Mouse (Mus musculus): ENCODE data around the gene H2-Ke6.
A peak's percentile ranks its signal among the peaks of the same experiment; 100 is the strongest.
"Not testable (repeated sequence)": the region's sequence is repeated elsewhere in the genome, so short reads cannot be mapped to it uniquely, and the experiment has no call there.

H2-Ke6 gene

GRCm38 (mm10) chr17:34029150-34029889, 1.5 kb upstream of the H2-Ke6 start:
- DNase-seq: peak; percentile 15

DNA sequence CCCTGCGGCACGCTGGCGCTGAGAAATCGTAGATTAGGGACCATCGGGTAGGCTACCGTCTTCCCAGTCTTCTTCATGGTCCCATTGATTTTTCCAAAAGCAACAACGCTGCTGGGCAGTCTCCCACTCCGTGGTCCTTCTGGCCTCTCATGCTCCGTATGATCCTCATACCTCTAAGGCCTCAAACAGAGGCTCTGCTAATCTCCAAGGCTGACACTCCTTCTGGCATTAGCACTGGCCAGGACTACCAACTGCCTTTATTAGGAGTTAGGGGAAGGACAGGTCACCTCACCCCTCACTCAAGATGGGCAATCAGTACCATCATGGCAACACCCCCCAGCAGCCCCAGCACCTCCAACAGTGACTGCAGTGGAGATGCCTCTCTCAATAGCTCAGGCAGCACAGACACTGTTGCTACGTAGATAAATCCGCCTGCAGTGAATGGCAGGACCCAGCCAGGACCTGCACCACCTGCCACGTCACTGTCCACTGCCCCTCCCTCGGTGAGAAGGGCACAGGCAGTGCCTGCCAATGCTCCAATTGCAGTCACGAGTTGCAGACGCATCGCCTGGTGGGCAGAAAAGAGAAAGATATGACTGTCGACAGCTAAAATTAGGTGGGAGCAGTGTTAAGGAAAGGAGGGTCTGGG, 765 bp upstream of the H2-Ke6 start:
- DNase-seq: peak; percentile 24

GRCm38 (mm10) chr17:34026917-34027655, 774 bp downstream of the H2-Ke6 start:
- DNase-seq: peak; percentile 76

DNA sequence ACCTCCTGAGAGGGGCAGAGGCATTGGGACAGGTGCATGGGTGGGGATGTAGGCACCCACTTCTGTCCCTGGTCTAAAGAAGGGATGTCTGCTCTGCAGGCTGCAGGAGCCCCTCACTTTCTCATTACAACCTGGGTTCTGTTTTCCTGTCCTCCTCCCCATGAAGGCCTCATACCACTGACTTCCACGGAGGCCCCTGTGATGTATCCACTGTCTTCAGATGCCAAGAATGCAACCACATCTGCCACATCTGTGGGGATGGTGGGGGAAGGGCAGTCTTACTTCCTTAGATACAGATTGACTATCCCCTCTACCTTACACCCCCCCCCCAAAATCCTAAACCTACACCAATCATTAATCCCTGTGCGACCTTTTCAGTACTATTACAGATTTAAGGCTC, 1.6 kb downstream of the H2-Ke6 start:
- DNase-seq: no peak

DNA sequence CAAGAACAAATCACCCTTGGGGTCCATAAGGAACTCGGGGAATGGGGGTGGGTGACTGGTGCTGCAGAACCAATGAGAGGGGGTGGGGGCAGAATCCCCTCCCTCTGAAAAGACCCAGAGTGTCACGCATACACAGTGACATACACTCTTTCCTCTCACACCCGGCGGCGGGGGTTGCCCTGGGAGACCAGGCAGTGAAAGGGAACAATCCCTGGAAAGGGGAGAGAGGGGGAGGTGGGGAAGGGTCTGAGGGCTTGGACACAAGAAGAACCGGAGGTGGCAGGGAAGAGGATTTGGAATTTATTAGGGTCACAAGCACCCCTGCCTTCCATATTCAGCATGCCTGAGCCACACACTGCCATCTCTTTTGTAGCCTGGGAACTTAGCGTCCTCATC, 2.1 kb downstream of the H2-Ke6 start:
- DNase-seq: no peak

DNA sequence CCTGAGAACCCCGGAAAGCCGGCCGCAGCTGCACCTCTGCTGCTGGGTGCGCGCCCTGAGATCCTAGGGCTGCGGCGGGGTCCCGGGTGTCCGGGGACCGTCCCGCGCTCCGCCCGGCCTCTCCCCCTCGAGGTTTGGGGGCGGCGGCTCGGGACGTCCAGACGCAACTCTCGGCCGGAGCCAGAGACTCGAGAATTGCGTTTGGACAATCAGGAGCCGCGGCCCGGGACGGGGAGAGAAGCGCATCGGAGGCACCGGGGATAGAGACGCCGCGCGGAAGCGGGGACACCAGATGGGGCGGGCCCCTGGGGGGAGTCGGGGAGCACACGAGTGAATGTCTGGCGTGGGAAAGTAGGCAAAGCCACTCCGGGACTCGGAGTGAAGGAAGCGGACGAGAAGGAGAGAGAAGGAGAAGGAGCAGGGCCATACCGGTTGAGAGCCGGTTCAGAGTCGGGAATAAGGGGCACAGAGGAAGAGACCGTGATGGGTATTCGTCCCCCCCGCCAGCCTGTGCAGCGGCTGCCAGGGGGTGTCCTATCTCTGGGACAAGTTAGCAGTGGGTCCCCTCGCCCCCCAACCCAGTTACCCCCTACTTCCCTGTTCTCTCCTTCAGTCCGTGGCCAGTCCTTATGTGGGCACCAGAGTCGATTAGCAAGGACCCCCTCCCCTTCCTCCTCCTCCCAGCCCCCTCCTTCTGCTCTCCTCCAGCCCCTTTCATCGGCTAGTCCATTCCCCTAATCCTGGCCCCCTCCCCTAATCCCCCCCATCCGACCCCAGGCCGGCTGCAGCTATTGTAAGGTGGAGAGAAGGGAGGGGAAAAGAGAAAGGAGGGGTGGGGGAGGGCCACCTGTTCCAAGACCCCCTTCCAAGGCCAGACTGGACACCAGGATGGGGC, 2.8 kb downstream of the H2-Ke6 start:
- no peak for DNase-seq

GRCm38 (mm10) chr17:34024317-34024821, 3.5 kb downstream of the H2-Ke6 start, which contains the start of gene Ring1:
Ring1 (minus strand) TSS chr17:34024680.
- DNase-seq: peak; percentile 93

- no peak for DNase-seq
Observed at GRCm38 (mm10) chr17:34023678-34024077, 4.2 kb downstream of the H2-Ke6 start.

- no peak for DNase-seq
Observed at GRCm38 (mm10) chr17:34022987-34023386, 4.9 kb downstream of the H2-Ke6 start.

DNA sequence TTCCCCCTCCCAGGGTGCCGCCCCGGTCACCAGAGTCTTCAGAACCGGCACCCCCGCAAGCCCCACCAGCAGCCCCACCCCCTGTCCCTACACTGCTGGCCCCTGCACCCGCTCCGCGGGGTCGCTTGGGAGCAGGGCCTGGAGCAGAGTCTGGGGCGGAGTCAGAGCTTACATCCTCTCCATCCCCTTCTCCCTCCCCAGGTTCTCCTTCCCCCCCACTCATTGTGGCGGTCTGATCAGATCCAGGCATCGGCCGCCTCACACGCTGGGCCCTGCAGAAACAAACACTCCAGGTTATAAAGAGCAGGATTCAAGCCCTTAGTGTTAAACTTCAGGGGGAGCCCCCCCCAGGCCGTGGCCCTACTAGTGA, 5.5 kb downstream of the H2-Ke6 start:
- no peak for DNase-seq

DNA sequence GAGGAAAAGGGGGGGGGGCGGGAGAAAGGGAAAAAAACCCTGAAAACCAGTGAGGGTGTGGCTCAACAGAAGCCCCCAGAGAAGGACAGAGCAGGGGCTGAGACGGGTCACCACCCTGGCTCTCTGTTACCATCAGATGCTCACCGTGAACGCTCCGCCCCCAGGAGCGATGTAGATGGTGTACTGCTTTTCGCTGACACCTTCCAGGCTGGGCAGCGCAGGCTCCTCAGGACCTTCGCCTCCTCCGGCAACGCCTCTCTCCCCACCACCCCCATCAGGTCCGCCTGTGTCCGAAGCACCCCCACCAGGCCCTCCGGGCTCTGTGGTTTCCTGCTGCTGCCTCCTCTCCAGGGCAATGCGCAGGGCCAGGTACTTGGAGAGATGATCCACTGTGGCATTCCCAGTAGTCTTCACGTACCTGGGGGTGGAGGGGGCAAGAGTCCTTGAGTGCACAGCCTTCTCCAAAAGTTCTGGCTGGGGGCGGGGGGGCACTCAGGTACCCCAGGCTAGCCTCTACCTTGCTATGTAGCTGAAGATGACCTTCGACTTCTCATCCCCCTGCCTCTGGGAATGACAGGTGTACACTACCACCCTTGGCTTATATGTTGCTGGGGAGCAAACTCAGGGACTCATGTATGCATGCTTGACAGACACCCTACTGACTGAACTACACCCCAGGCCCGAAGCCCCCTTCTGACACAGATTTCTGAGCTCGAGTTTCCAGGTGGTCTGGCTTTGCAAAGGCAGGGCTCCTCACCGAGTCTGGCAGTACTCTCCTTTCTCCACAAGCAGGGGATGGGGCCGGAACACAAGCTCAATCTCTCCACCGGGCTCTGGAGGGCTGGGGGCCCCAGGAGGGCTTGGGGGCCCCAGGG, 6.1 kb downstream of the H2-Ke6 start:
- no peak for DNase-seq

DNA sequence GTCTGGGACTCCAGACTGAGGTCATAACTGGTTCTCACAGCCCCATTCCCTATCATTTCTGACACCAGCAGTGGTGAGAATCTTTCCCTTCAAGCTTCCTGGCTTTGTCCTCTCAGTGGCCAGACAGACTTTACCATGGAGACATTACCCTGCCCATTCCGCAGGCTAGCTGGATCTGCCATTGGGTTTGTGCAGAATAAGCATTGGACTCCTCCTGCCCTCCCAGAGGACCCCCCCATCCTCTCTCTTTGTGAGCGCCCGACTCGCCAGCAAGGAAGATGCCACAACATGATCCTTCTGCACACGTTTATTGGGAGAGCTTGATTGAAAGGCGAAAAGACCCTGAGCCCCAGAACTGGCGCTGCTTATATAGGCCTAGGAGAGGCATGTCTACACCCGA, 14.4 kb downstream of the H2-Ke6 start:
- DNase-seq: no peak

GRCm38 (mm10) chr17:34010156-34010555, 17.7 kb downstream of the H2-Ke6 start:
- no peak for DNase-seq

GRCm38 (mm10) chr17:34006570-34006969, 21.3 kb downstream of the H2-Ke6 start:
- DNase-seq: no peak

- peak; percentile 81 for DNase-seq
Observed at GRCm38 (mm10) chr17:34003426-34003825, 24.4 kb downstream of the H2-Ke6 start.

- not testable (repeated sequence) for DNase-seq
Observed at GRCm38 (mm10) chr17:34000796-34001195, 27.1 kb downstream of the H2-Ke6 start.

GRCm38 (mm10) chr17:34000150-34000537, 27.7 kb downstream of the H2-Ke6 start, which contains the start of gene H2-K1:
H2-K1 (minus strand) TSS chr17:34000347.
- peak; percentile 80 for DNase-seq

GRCm38 (mm10) chr17:33999341-34000149, 28.3 kb downstream of the H2-Ke6 start:
- peak; percentile 54 for DNase-seq

- not testable (repeated sequence) for DNase-seq
Observed at GRCm38 (mm10) chr17:33998697-33999096, 29.2 kb downstream of the H2-Ke6 start.

DNA sequence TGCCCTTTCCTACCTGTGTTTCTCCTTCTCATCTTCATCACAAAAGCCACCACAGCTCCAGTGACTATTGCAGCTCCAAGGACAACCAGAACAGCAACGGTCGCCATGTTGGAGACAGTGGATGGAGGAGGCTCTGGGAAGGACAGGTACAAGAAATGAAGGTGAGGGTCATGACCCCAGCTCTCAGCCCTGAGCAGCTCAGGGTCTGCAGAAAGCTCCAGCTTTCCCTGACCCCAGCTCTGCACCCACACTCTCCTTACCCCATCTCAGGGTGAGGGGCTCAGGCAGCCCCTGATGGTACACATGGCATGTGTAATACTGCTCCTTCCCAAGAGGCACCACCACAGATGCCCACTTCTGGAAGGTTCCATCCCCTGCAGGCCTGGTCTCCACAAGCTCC, 30.8 kb downstream of the H2-Ke6 start:
- DNase-seq: not testable (repeated sequence)

- DNase-seq: no peak
Observed at GRCm38 (mm10) chr17:33995651-33996050, 32.2 kb downstream of the H2-Ke6 start.
